In genomic region chr1:151035766-151036165, GRCm38 (mm10) we compare ENCODE assay signal across 1 mouse cellular context.
TF ChIP-seq lines count a peak whose summit lies in the region.

No protein-coding gene starts in this region.

TF ChIP-seq in myocyte, 11 proteins besides CTCF, POLR2A, EP300 and RAD21 (continued from another document):
- no peak for TF ChIP-seq TCF12 (IDR thresholded peaks at IDR 0.05; ENCODE audit: insufficient read depth, poor library complexity, severe bottlenecking)
- TF ChIP-seq CEBPB (IDR thresholded peaks at IDR 0.05; ENCODE audit: insufficient read depth, poor library complexity, severe bottlenecking): no peak
- TF ChIP-seq USF1 (IDR thresholded peaks at IDR 0.05; ENCODE audit: low read depth): no peak
- no peak for TF ChIP-seq MYOG (IDR thresholded peaks at IDR 0.05; ENCODE audit: control insufficient read depth in 1 of 3, insufficient read depth in 1 of 3, insufficient read length in 2 of 3, low read depth in 2 of 3)
